Mouse (Mus musculus): ENCODE results near the gene Brd1.
"Not testable (repeated sequence)": the region's sequence is repeated elsewhere in the genome, so short reads cannot be mapped to it uniquely, and the experiment has no call there.

DNA sequence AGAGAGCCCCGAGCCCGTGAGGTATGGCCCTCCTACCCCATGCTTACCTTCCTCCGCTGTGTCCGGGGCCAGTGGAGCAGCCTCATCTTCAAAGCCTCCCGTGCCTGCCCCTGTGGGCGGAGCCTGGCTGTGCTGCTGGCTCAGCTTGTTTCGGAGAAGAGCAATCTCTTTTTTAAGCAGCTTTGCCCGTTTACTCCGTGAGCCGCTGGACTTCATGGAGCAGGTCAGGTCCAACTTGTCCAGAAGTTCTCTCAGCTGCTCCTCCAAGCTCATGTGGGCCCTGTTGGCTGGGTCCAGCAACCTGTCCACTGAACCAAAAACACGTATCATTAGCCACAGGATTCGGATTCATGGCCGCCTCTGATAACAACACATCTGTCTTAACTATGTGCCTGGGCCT, 27.0 kb downstream of the Brd1 start:
- not testable (repeated sequence) for TF ChIP-seq CTCF (IDR thresholded peaks at IDR 0.05; ENCODE audit: low read depth, low read length)
- TF ChIP-seq POLR2A (IDR thresholded peaks at IDR 0.05; ENCODE audit: insufficient read depth, low read length) = peak; percentile 23
